Mouse (Mus musculus): ENCODE data around the gene Gm3667. TPM values are rescaled to one million over a fixed set of nuclear protein-coding genes. Genes with fewer than 3 reads are reported as not detected.
"Not testable (repeated sequence)": the region's sequence is repeated elsewhere in the genome, so short reads cannot be mapped to it uniquely, and the experiment has no call there.

Gm3667 gene
- total RNA-seq (2015): not detected in 2 replicates
- total RNA-seq (2017): not detected in 2 replicates

GRCm38 (mm10) chr14:6889521-6890012 lies at the start of gene Gm3667:
Gene Gm3667, minus strand, starts transcription at chr14:6889962.
- not testable (repeated sequence) for ATAC-seq (replicated peaks; ENCODE audit: poor library complexity)

- not testable (repeated sequence) for ATAC-seq (replicated peaks; ENCODE audit: poor library complexity)
Observed at GRCm38 (mm10) chr14:6899881-6900280, 10.1 kb upstream of the Gm3667 start.

- ATAC-seq (replicated peaks; ENCODE audit: poor library complexity): not testable (repeated sequence)
Observed at GRCm38 (mm10) chr14:6888811-6889210, 951 bp downstream of the Gm3667 start.

- not testable (repeated sequence) for ATAC-seq (replicated peaks; ENCODE audit: poor library complexity)
Observed at GRCm38 (mm10) chr14:6840211-6840610, 49.6 kb downstream of the Gm3667 start, which contains the start of gene Gm3642. Gene Gm3642, minus strand, starts transcription at chr14:6840311.

DNA sequence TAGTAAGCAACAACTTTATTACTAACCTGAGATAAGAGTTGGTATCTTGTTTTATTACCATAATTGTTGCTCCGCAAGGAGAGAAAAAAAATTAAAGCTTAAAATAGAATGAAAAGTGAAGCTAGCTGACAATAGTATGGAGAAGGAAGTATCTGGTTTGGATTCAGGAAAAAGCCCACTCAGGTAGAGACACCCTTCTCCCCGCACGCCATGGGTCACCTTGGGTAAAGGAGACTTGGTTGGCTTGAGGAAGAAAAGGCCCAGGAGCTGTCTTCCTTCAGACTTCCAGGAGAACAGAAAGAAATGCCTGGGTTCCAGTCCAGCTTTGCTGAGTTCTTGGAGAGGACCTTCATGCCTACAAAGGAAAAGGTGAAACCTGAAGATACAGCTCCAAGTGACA lies 66.5 kb downstream of the Gm3667 start:
- ATAC-seq (replicated peaks; ENCODE audit: poor library complexity): not testable (repeated sequence)

Other genes starting within 250 kb of the Gm3667 start
- not detected in 2 replicates for gene Gm10251, start 205.8 kb downstream of the Gm3667 start, total RNA-seq (2015)
- gene Gm10251, start 205.8 kb downstream of the Gm3667 start, total RNA-seq (2017): not detected in 2 replicates
- gene Gm8050, start 169.7 kb downstream of the Gm3667 start, total RNA-seq (2015): not detected in 2 replicates
- not detected in 2 replicates for gene Gm8050, start 169.7 kb downstream of the Gm3667 start, total RNA-seq (2017)
- gene Gm3636, start 147.6 kb downstream of the Gm3667 start, total RNA-seq (2015): 0.49 and 1.5 TPM in 2 replicates
- not detected in 2 replicates for gene Gm3636, start 147.6 kb downstream of the Gm3667 start, total RNA-seq (2017)
- not detected in 2 replicates for gene Gm8362, start 115.6 kb downstream of the Gm3667 start, total RNA-seq (2015)
- gene Gm8362, start 115.6 kb downstream of the Gm3667 start, total RNA-seq (2017): not detected in 2 replicates
- not detected in 2 replicates for gene Gm3642, start 49.7 kb downstream of the Gm3667 start, total RNA-seq (2015)
- gene Gm3642, start 49.7 kb downstream of the Gm3667 start, total RNA-seq (2017): not detected in 2 replicates
- gene Gm6356, start 83.9 kb upstream of the Gm3667 start, total RNA-seq (2015): not detected in 2 replicates
- gene Gm6356, start 83.9 kb upstream of the Gm3667 start, total RNA-seq (2017): not detected in 2 replicates
- 0.07 TPM in 1 of 2 replicates, not detected in the other for gene Gm10406, start 137.5 kb upstream of the Gm3667 start, total RNA-seq (2015)
- gene Gm10406, start 137.5 kb upstream of the Gm3667 start, total RNA-seq (2017): not detected in 2 replicates
- not detected in 2 replicates for gene Gm3685, start 155.0 kb upstream of the Gm3667 start, total RNA-seq (2015)
- not detected in 2 replicates for gene Gm3685, start 155.0 kb upstream of the Gm3667 start, total RNA-seq (2017)
- 0.42 TPM in 1 of 2 replicates, not detected in the other for gene Gm3696, start 210.7 kb upstream of the Gm3667 start, total RNA-seq (2015)
- gene Gm3696, start 210.7 kb upstream of the Gm3667 start, total RNA-seq (2017): not detected in 2 replicates
- gene Gm6676, start 235.4 kb upstream of the Gm3667 start, total RNA-seq (2015): not detected in 2 replicates
- not detected in 2 replicates for gene Gm6676, start 235.4 kb upstream of the Gm3667 start, total RNA-seq (2017)